Mouse (Mus musculus) ovary, adult 10 weeks (tissue): ENCODE measurements around the gene Vezt. TPM values are rescaled to one million over a fixed set of nuclear protein-coding genes. Genes with fewer than 3 reads are reported as not detected.

Source experiments
- polyA plus RNA-seq: library from polyadenylated mRNA; stranded (reverse); fragments of 350-450 nt; fragmentation: Illumina TruSeq; extraction: RNeasy Lipid Tissue Mini Kit (QIAGEN cat#74804); gene quantifications from one replicate; pipeline ENCODE4 v1.2.3, GENCODE M21; 2014

Gene Vezt
- polyA plus RNA-seq = 11.6 TPM

GRCm38 (mm10) chr10:94035658-94036374 is at the start of gene Vezt, which contains the start of gene Fgd6:
Vezt (minus strand) TSS chr10:94035817.
Fgd6 (plus strand) TSS chr10:94036001.

GRCm38 (mm10) chr10:93897043-93897646 is 138.5 kb downstream of the Vezt start, which contains the start of gene Metap2:
Metap2 (minus strand) TSS chr10:93897093.

Other genes starting within 250 kb of the Vezt start
- gene Usp44, start 204.3 kb downstream of the Vezt start, polyA plus RNA-seq = not detected
- gene Metap2, start 138.7 kb downstream of the Vezt start, polyA plus RNA-seq = 494 TPM
- gene Fgd6, start 184 bp upstream of the Vezt start, polyA plus RNA-seq = 7.5 TPM
- gene Nr2c1, start 112.2 kb upstream of the Vezt start, polyA plus RNA-seq = 36.0 TPM
- 93.1 TPM for gene Ndufa12, start 162.9 kb upstream of the Vezt start, polyA plus RNA-seq